7 mouse cellular contexts compared by ENCODE assay signal in the genomic region with DNA sequence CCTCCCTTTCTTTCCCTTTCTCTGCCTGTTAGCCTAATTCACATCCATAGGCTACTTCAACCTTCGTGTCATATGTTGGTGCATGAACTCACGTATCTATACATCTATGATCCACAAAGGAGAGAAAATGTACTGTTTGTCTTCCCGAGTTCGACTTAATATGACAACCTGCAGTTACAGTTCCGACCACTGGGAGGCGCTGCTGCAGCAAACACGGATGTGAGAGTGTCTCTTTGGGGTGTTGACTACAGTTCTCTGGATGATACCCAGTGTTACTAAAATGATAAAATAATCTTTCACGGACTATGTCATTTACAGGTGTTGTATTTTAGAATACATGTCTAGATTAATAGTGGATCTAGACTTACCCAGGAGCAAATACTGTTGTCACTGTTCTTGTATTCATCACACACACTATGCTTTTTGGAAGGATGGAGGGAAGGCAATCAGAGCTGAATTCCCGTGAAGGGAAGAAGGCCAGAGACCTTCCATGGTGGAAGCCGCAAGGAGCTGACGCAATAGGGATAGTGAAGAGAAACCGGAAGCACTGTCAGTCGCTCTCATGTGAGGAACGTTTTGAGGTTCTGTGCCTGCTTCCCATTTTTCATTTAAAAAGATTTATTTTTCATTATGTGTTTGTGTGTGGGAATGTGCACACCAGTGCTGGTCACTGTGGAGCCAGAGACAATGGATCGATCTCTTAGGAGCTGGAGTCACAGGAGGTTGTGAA.
DNase-seq lines count a peak whose midpoint lies in the region; TF ChIP-seq lines count a peak whose summit lies in the region.

No protein-coding gene starts in this region.

- no peak overlapping the region for H3K27ac ChIP-seq in kidney, adult 2 months (ENCODE audit: insufficient read depth, low read depth, low read length)

- TF ChIP-seq CTCF in kidney, adult 2 months (conservative IDR thresholded peaks at IDR 0.05; ENCODE audit: insufficient read depth, insufficient read length, low read depth, low read length): peak; percentile 79
- TF ChIP-seq CTCF in E14TG2a.4 (conservative IDR thresholded peaks at IDR 0.05; ENCODE audit: low read length): peak; percentile 89

- no peak for TF ChIP-seq POLR2A in kidney, adult 2 months (IDR thresholded peaks at IDR 0.05; ENCODE audit: low read depth, low read length)

- H3K9me3 ChIP-seq in E14TG2a.4 (ENCODE audit: low read length): no peaks in the 10 kb centered on the region

- WGBS in kidney, adult 2 months: 67% methylated on average over 15 of the region's 15 CpGs

- no peaks in the 10 kb centered on the region for H3K27me3 ChIP-seq in kidney, adult 2 months (replicated peaks; ENCODE audit: control insufficient read depth, insufficient read depth, low read length)
- H3K27me3 ChIP-seq in E14TG2a.4 (ENCODE audit: insufficient read depth, low read length): no peaks in the 10 kb centered on the region

- no peaks in the 10 kb centered on the region for H3K36me3 ChIP-seq in kidney, adult 2 months (ENCODE audit: control insufficient read depth, insufficient read depth, low read length)
- H3K36me3 ChIP-seq in E14TG2a.4 (ENCODE audit: insufficient read depth, low read length): no peaks in the 10 kb centered on the region

- peak; percentile 17 for DNase-seq in kidney, adult 2 months
- no peak for DNase-seq in kidney, postnatal 14 days
- peak; percentile 7 for DNase-seq in NIH3T3 (ENCODE audit: low read depth)
- DNase-seq in forelimb bud, embryonic 11.5 days (ENCODE audit: low read depth, low spot score): peak; percentile 33
- DNase-seq in testis, postnatal 10 days (ENCODE audit: low spot score): peak; percentile 65
- no peak for DNase-seq in urinary bladder, adult 2 months (ENCODE audit: low spot score)

- H3K4me1 ChIP-seq in kidney, adult 2 months (ENCODE audit: control insufficient read depth, insufficient read depth, low read length): no peaks in the 10 kb centered on the region
- 0 out of 2 replicates have a peak, but pooled peaks cover 3% of the 10 kb centered on the region for H3K4me1 ChIP-seq in E14TG2a.4 (replicated peaks; ENCODE audit: low read depth, low read length)

- H3K4me3 ChIP-seq in kidney, adult 2 months (ENCODE audit: insufficient read depth, low read depth, low read length): no peak overlapping the region
- no peak overlapping the region for H3K4me3 ChIP-seq in E14TG2a.4 (replicated peaks; ENCODE audit: low read length)

Comparison
In these comparisons a context has a peak if more than half of its experiments do, and no peak if none do; other contexts are left out.
1. DNase-seq: peak in kidney, adult 2 months (single experiment), NIH3T3 (single experiment), forelimb bud, embryonic 11.5 days (single experiment) and testis, postnatal 10 days (single experiment); none in kidney, postnatal 14 days (single experiment) and urinary bladder, adult 2 months (single experiment).